Mouse (Mus musculus): ENCODE data around the gene P2ry13.

The P2ry13 gene

DNA sequence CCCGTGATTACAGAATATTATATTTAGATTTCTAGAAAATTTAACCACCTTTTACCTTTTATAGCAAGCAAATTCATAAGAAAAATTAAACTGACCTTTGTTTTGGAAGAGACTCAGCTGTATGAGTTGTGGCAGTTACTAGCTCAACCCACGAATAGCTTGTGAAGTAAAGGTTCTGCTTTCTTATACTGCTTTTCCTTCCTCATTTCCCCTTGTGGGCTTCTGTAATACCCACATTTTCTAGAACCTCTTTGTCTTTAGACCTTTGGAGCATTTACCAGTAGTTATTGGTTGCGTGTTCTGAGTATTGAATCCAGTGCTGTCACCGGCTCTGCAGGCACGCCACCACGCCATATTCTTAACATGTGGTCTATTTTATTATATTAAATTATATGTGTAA is at the start of gene P2ry13:
Gene P2ry13, minus strand, starts transcription at position 156 of the 400 bp plus-strand sequence.
- no peak for DNase-seq

GRCm38 (mm10) chr3:59257740-59258664 is 47.3 kb upstream of the P2ry13 start:
- peak; percentile 22 for DNase-seq

DNA sequence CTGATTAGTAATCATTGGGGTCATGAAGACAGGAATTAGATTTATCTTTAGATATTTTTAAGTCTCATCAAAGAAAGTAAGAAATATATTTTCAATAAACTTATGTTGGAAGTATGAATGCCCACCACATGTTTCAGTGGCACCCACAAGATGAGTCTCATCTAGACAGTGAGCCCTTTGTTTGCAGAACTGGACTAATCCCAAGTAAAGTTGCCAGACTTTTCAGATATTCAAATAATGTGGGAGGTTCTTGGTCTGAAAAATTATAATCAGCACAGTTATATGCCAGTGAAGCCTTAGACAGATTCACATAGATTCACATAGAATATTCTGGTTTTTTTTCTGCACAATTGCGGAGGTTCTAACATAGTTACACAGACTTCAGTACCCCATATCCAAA is 39.8 kb upstream of the P2ry13 start:
- DNase-seq, result no peak

DNA sequence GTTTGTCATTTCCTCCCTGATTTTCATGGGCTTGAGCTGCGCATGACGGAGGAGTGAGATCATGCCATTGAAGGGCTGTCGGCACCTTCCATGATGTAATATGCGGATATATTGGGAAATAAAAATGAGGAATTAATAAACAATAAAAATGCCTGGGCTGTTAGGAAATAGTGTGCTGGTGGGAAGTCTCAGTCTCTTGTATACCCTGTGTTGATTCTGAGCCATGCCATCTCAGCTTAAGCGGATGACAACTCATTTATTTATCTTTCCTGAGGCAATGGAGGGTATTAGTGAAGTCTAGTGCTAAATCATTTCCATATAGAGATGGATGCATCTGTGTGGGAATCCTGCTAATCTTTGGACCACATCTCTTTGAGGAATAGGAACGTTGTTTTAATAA is 37.3 kb upstream of the P2ry13 start:
- no peak for DNase-seq

DNA sequence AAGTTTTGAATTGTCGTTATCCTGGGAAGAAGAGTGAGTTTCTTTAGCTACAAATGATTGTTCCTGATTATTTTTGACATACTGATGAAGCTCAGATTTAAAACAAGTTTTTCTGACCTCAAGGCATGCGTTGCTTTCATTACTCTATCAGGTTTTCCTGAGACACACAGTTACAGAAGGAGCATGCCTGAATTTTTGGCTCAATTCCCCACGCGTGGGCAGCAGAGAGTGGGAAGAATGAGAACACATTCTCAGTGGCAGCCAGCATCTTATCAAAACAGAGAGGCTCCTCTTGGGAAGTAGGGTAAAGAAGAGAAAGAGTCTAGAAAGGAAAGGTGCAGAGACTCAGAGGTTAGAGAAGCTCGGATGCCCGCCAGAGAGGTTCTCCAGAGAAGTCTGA is 32.7 kb upstream of the P2ry13 start:
- no peak for DNase-seq

DNA sequence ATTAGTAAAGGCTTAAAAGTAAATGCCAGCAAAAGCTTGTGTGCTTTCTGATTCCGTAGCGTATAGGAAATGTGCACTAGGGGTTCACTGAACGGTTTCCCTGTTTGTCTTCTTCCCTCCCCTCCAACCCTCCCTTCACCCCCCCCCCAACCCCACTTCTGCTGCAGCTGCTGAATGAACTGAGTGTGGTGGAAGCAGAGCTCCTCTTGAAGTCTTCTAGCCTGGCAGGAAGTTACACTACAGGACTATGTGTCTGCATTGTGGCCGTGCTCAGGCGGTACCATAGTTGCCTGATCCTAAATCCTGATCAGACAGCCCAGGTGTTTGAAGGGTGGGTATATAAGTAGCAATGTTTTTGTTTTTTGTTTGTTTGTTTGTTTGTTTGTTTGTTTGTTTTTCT is 24.2 kb upstream of the P2ry13 start:
- DNase-seq, result no peak

- DNase-seq, result no peak
Observed at GRCm38 (mm10) chr3:59230912-59231311, 20.2 kb upstream of the P2ry13 start.

GRCm38 (mm10) chr3:59228730-59229551 is 18.3 kb upstream of the P2ry13 start:
- peak; percentile 26 for DNase-seq

DNA sequence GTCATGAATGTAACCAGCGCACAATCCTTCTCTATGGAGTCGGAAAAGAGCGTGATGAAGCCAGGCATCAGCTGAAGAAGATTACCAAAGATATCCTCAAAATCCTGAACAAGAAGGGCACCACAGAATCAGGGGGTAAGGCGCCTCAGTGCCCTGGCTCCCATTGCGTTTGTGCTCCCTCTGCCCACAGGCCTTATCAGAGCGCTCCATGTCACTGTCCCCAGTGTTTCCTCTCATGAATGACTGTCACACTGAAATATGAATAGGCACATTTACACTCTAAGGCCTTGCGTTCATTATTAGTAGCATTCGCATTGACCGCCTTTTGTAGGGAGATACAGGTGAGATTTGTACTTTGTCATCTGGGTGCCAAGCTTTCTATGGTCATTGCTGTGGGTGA is 17.0 kb upstream of the P2ry13 start:
- DNase-seq, result no peak

GRCm38 (mm10) chr3:59225411-59225810 is 14.7 kb upstream of the P2ry13 start:
- no peak for DNase-seq

DNA sequence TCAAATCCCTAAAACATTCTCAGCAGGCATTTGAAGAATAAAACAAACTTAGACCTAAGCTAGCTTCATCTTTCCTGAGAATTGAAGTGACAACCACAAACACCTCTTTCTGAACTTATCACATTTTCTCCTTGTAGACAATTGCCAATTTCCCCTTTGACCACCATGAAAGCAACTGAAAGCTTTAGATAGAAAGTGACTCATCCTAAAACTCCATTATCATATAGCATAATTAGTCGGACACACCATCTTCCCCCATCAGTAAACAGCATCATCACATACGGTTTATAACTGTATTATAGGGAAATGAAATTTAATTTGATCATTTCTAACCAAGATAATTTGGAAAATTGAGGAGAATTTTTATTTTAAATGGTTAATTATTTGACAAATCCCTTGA is 11.6 kb upstream of the P2ry13 start:
- DNase-seq, result no peak

- DNase-seq, result no peak
Observed at GRCm38 (mm10) chr3:59219326-59219725, 8.6 kb upstream of the P2ry13 start.

DNA sequence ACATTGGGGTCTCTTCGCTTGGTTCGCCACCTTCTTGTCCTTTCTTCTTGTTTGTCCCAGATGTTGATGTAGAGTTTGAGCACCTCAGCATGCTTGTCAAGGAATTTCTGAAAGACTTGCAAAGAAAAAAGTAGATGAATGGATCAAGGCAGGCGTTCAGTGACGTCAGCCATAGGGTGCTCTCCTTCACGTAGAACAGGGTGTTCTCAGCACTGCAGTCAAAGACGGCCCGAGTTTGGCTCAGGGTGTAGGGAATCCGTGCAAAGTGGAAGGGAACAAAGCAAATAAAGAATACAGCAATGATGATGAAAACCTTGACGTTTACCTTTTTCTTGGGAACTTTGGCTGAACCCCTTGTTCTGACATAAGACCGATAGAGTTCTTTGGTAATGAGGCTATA is 6.5 kb upstream of the P2ry13 start:
- no peak for DNase-seq

DNA sequence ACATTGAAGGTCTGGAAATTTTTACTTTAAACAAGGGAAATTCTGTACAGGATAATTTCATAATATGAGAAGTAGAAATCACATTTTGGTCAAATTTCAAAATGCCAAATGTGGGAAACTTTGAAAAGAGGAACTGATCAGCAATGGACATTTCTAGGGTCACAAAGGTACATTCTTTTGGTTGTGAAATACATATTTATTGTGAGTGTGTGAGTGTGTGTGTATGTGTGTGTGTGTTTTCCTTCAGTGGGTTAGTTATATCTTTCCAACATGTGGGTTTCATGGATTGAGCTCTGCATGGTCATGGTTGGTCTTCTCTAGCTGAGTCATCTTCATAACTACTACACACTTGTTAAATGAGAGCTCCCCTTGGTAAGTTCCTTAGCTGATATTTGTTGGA is 1.7 kb upstream of the P2ry13 start:
- no peak for DNase-seq

- DNase-seq, result no peak
Observed at GRCm38 (mm10) chr3:59211784-59212183, 1.1 kb upstream of the P2ry13 start.

DNA sequence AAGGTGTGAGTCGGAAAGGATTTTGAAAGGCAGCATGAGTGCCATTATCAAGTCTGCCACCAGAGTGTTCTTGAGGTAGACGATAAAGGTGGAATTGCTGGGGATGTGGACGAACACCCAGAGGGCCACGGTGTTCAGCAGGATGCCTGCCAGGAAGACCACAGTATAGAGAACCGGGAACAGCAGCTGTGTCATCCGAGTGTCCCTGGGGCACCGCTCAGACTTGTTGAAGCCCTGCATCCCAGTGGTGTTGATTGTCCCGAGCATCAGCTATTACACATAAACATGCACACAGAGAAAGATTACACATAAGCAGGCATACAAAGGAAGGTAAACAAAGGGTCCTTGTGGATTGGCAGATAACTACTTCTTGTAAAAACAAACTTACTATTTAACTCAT is 593 bp downstream of the P2ry13 start:
- no peak for DNase-seq

DNA sequence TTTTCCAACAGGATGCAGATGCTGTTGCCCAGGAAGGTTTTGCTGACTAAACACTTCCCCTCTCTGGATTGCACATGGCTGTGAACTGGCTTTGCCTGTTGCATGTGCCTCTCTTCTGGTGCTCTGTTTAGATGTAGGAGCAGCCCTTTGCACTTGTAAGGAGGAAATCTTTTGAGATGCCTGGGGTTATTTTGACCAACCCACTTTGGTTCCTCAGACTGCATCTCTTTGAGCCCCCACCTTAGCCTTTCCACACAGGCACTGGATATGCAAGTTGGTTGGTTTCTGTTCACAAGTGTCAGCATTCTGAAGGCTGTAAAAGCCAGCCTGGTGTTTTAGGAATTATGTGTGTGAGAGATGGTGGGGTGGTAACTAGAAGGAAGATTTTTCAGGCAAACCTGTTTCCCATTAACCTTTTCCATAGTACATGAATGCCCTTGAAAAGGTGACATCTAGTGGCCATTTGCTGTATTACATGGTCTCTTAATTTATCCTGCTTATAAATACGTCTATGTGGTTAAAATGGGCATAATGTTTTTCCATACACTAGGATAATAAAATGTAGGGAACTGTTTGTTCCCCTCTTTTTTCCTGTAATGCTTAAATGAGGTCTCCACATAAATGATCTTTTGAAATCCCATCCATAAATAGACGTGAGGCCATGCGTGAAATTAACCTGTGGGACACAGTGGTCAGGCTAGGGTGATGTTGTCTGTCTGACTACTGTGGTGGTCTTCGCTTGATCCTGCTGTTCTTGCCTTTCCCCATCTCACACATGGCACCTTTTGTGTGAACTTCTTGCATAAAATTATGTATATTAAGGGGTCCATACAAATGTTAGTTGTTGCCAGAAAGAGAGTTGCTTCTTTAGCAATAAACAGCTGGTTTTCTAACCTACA is 1.8 kb downstream of the P2ry13 start:
- DNase-seq, result peak; percentile 82

DNA sequence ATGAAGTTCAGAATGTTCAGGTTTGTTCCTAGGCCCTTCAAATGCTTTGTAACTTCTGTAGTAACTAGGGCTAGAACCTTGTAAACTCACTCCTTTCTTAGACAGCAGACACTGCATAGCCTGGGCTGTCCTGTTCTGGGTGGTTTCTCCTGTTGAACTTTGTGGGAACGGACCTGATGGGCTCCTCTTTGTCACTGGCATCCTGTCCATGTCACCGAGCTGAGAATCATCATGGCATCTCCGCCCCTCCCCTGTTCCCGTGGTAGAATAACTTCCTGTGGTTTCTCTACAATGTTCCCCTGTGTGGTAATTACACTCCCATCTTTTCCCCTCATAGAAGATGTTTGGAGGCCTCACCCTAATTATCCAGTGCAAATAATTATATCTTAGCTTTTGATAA is 4.7 kb downstream of the P2ry13 start:
- no peak for DNase-seq

- no peak for DNase-seq
Observed at GRCm38 (mm10) chr3:59204719-59205503, 5.8 kb downstream of the P2ry13 start.

- no peak for DNase-seq
Observed at GRCm38 (mm10) chr3:59203802-59204520, 6.7 kb downstream of the P2ry13 start.

GRCm38 (mm10) chr3:59197329-59197948 is 13.2 kb downstream of the P2ry13 start:
- DNase-seq, result no peak

Measured in embryo, embryonic 11 days (tissue).